Mouse (Mus musculus) liver, adult 2 months (tissue): ENCODE results near the gene Nhlrc1. TPM values are rescaled to one million over a fixed set of nuclear protein-coding genes. Genes with fewer than 3 reads are reported as not detected.

Experiments
- DNase-seq: peaks from one replicate; pipeline ENCODE4 v3.0.0-alpha.2; 2011; ENCODE audit warnings: low read depth, low spot score; ENCODE audit errors: extremely low read depth
- H3K27ac ChIP-seq: fragments of 200-500 bp; replicated peaks from 2 replicates; pipeline ENCODE4 v1.5.1; 2012; ENCODE audit warnings: low read depth, mild to moderate bottlenecking, control low read depth, inconsistent platforms, low read length; ENCODE audit not compliant: insufficient read depth
- H3K27me3 ChIP-seq: fragments of 200-500 bp; 2 replicates; pipeline ENCODE4 v1.6.1; 2012; ENCODE audit warnings: mild to moderate bottlenecking, moderate library complexity, low read length, inconsistent platforms; ENCODE audit not compliant: control insufficient read depth, insufficient read depth
- H3K36me3 ChIP-seq: fragments of 200-500 bp; 2 replicates; pipeline ENCODE4 v1.6.1; 2012; ENCODE audit warnings: low read length, inconsistent platforms; ENCODE audit not compliant: control insufficient read depth, insufficient read depth
- H3K4me1 ChIP-seq: fragments of 200-500 bp; 2 replicates; pipeline ENCODE4 v1.6.1; 2011; ENCODE audit warnings: low read length; ENCODE audit not compliant: control insufficient read depth, insufficient read depth
- H3K4me3 ChIP-seq: fragments of 200-500 bp; 2 replicates; pipeline ENCODE4 v1.5.1; 2011; ENCODE audit warnings: low read depth, mild to moderate bottlenecking, control low read depth, low read length, moderate library complexity; ENCODE audit not compliant: insufficient read depth
- H3K79me2 ChIP-seq: fragments of 200-500 bp; 2 replicates; pipeline ENCODE4 v1.6.1; 2012; ENCODE audit warnings: inconsistent platforms, mild to moderate bottlenecking, low read length, moderate library complexity; ENCODE audit not compliant: control insufficient read depth, insufficient read depth
- H3K9ac ChIP-seq: fragments of 200-500 bp; 2 replicates; pipeline ENCODE4 v1.6.1; 2012; ENCODE audit warnings: low read depth, mild to moderate bottlenecking, control low read depth, inconsistent platforms, low read length
- CTCF ChIP-seq: fragments of 200-500 bp; IDR thresholded peaks from 2 replicates; pipeline ENCODE4 v1.5.1; 2011; ENCODE audit warnings: low read depth, low read length, control low read depth
- POLR2A ChIP-seq: fragments of 200-500 bp; IDR thresholded peaks from 2 replicates; pipeline ENCODE4 v1.6.1; 2011; ENCODE audit warnings: low read length, control low read depth; ENCODE audit not compliant: insufficient read depth; ENCODE audit errors: extremely low read depth
- WGBS: fragments of 180-500 bp; shearing (Covaris S2); methylation state at CpG from one replicate; pipeline ENCODE4 v1.1.7; 2018; 5-methylcytosine and 5-hydroxymethylcytosine counted together
- polyA plus RNA-seq: library from polyadenylated mRNA; depleted of rRNA; stranded (reverse); fragments of >200 nt; gene quantifications from 2 replicates; pipeline ENCODE4 v1.2.3, GENCODE M21; 2012
- total RNA-seq: library from RNA; depleted of rRNA; stranded (reverse); fragments of >200 nt; gene quantifications from 2 replicates; pipeline ENCODE4 v1.2.3, GENCODE M21; 2014

The Nhlrc1 gene
- total and polyA plus RNA-seq, 2 experiments: 0.83 to 1.8 TPM

DNA sequence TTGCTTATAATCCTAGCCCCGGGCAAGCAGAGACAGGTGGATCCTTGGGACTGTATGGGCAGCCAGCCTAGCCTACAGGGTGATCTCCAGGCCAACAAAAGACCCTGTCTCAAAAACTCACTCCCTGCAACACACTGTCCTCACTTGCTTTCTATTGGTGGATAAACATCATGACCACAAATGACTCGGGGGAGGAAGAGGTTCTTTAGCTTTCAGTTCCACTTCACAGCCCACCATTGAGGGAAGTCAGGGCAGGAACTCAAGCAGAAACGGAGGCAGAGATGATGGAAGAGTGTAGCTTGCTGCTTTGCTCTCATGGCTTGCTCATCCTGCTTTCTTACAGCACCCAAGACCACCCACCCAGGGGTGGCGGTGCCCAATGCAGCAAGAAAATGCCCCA lies 17.3 kb downstream of the Nhlrc1 start:
- no peaks in the 10 kb centered on the region for H3K79me2 ChIP-seq
- H3K9ac ChIP-seq: no peak overlapping the region
- no peak for DNase-seq
- no peak for TF ChIP-seq POLR2A
- no peak for TF ChIP-seq CTCF
- H3K27ac ChIP-seq: no peak overlapping the region
- no peaks in the 10 kb centered on the region for H3K27me3 ChIP-seq
- H3K4me3 ChIP-seq: no peak overlapping the region
- WGBS: 77% methylated on average over 4 of the region's 4 CpGs
- H3K4me1 ChIP-seq: no peaks in the 10 kb centered on the region; the same call in 1 of the 2 replicates
- no peaks in the 10 kb centered on the region for H3K36me3 ChIP-seq

DNA sequence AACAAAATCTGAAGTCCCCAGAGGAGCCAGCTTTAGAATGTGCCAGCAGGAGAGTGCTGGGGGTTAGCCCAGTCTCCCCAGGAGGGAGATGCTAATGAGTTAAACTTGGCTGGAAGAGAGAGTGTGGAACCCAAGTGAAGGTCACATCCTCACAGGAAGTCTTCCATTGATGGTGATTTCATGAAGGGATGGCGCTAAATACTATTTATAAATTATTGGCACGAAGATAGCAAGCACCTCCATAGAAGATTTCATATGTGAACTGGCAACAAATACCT lies 21.4 kb downstream of the Nhlrc1 start:
- TF ChIP-seq POLR2A (no peak), CTCF (no peak)
- WGBS: 83% methylated on average over 2 of the region's 2 CpGs
- H3K9ac ChIP-seq: no peak overlapping the region
- no peaks in the 10 kb centered on the region for H3K27me3 ChIP-seq
- H3K36me3 ChIP-seq: no peaks in the 10 kb centered on the region
- H3K4me3 ChIP-seq: no peak overlapping the region
- H3K79me2 ChIP-seq: no peaks in the 10 kb centered on the region
- no peak for DNase-seq
- H3K4me1 ChIP-seq: no peaks in the 10 kb centered on the region
- H3K27ac ChIP-seq: no peak overlapping the region

DNA sequence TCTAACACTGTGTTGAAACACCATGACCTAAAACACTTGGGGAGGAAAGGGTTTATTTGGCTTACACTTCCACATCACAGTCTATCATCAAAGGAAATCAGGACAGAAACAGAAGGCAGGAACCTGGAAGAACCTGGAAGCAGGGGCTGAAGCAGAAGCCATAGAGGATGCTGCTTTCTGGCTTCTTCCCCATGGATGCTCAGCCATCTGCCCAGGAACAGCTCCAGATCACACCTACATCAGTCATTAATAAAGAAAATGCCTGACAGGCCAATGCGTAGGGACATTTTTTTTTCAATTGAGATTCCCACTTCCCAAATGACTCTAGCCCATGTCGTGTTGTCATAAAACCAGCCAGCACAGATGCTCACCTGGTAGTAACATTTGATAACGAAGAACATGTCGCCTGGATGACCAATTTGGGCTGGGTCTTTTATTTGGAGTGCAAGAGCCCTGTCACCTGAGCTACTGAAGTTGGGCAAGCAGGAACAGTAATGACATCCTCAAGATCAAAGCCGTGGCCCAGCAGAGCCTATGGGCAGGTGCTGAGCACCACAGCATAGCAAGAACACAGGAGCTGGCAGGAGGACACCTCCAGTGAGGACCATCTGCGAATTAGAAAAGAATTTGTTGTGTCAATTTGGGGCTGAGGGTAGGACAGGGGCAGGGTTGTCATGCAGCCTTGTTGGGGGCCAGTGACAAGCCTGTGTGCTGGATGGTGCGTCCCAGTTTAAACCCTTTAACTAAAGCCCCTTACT lies 22.0 kb downstream of the Nhlrc1 start:
- H3K4me3 ChIP-seq: no peak overlapping the region
- H3K79me2 ChIP-seq: no peaks in the 10 kb centered on the region
- no peak overlapping the region for H3K27ac ChIP-seq
- H3K27me3 ChIP-seq: no peaks in the 10 kb centered on the region
- H3K36me3 ChIP-seq: no peaks in the 10 kb centered on the region
- WGBS: 91% methylated on average over 7 of the region's 7 CpGs
- TF ChIP-seq CTCF: no peak
- TF ChIP-seq POLR2A: no peak
- H3K4me1 ChIP-seq: no peaks in the 10 kb centered on the region
- DNase-seq: no peak
- H3K9ac ChIP-seq: no peak overlapping the region

DNA sequence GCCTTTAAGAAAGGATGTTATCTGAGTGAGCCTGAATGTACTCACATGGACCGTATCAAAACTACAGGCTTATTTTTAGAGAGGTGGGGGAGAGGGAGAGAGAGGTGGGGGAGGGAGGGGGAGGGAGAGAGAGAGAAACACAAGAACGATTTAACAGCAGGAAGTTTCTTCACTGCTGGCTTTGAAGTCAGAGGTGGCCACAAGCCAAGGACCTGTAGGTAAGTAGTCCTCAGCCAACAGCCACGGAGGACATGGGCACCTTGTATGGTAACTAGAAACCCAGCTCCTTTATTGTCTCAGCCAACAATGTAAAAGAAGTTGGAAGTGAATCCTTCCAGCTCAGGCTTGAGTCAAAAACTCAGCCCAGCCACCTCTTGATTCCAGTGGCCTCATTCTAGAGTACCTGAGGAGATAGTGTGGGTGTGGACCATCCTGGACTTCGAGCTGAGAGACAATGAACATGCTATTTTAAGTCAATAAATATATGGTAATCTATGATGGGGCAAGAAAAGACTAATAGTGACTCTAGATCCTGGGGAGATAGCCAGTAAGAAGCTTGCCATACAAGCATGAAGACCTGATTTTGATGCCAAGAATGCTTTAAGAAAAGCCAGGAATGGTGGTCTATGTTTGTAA lies 24.2 kb downstream of the Nhlrc1 start:
- no peaks in the 10 kb centered on the region for H3K36me3 ChIP-seq
- WGBS: 39% methylated on average over 4 of the region's 4 CpGs
- H3K4me1 ChIP-seq: no peaks in the 10 kb centered on the region
- no peak for DNase-seq
- no peak for TF ChIP-seq CTCF
- TF ChIP-seq POLR2A: no peak
- no peaks in the 10 kb centered on the region for H3K27me3 ChIP-seq
- no peak overlapping the region for H3K9ac ChIP-seq
- H3K4me3 ChIP-seq: no peak overlapping the region
- H3K79me2 ChIP-seq: no peaks in the 10 kb centered on the region
- H3K27ac ChIP-seq: no peak overlapping the region

DNA sequence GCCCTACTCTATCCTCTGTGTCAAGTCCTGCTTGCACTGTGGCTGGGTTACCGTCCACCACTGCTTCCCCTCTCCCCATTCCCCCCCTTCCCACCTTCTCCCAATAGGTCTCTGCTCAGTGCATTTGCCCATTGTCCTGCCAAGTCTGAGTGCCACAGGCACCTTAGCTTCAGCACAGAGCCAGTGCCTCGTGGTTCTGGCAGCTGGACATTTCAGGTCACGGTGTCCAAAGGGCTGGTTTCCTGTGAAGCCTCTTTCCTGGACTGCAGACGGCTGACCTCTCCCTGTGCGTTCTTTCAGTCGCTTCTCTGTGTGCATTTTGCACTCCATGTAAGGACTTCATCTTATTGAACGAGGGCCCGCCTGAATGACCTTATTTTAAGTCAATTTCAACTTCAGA lies 26.7 kb downstream of the Nhlrc1 start:
- no peak for TF ChIP-seq CTCF
- no peak for TF ChIP-seq POLR2A
- WGBS: 65% methylated on average over 8 of the region's 8 CpGs
- no peak overlapping the region for H3K9ac ChIP-seq

DNA sequence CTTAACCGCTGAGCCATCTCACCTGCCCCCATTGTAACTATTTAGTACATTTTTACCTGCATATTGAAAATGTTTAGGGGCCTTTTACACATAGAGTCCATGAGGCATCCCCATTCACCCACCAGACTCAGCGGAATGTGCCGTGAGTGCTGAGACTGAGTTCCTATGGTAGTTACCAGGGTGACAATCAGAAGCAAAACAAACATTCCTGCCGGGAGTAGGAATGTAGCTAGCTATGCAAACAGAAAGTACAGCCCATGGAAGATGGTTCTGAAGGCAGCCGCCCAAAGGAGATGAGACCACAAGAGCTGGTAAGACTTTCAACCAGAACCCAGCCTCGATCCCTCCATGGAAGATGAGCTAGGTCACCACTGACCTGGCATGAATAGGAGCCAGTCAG lies 28.4 kb downstream of the Nhlrc1 start:
- H3K27ac ChIP-seq: no peak overlapping the region
- no peaks in the 10 kb centered on the region for H3K4me1 ChIP-seq
- no peaks in the 10 kb centered on the region for H3K36me3 ChIP-seq
- no peak for DNase-seq
- WGBS: 41% methylated on average over 6 of the region's 6 CpGs
- TF ChIP-seq CTCF (no peak), POLR2A (no peak)
- H3K4me3 ChIP-seq: no peak overlapping the region
- no peaks in the 10 kb centered on the region for H3K27me3 ChIP-seq
- H3K79me2 ChIP-seq: no peaks in the 10 kb centered on the region
- H3K9ac ChIP-seq: no peak overlapping the region

More for the DNA sequence above, 26.7 kb downstream of the Nhlrc1 start:
- no peak overlapping the region for H3K4me3 ChIP-seq
- no peaks in the 10 kb centered on the region for H3K36me3 ChIP-seq
- DNase-seq: peak; percentile 19
- H3K27ac ChIP-seq: no peak overlapping the region
- H3K79me2 ChIP-seq: no peaks in the 10 kb centered on the region
- H3K27me3 ChIP-seq: no peaks in the 10 kb centered on the region
- no peaks in the 10 kb centered on the region for H3K4me1 ChIP-seq
